ENCODE assay signal across 26 mouse cellular contexts in genomic region chr5:151192266-151192665, GRCm38 (mm10).
"Had no signal": no experiment of that assay in that cellular context is flagged by ENCODE, and none has a peak within 500 bp of the region (broad histone marks: within the 10 kb centered on the region; RNA-seq: fewer than 3 reads in every experiment).

No protein-coding gene starts in this region.

- DNase-seq: gastrocnemius, postnatal 14 days; heart, adult 18-20 months; heart, postnatal 10 days; heart, postnatal 4 days; kidney, adult 2 months; kidney, adult 9 months; kidney, postnatal 10 days; kidney, postnatal 25 days; kidney, postnatal 4 days; liver; liver, embryonic 13.5 days had no signal

- H3K9me3 ChIP-seq: heart, embryonic 10.5 days; heart, embryonic 12.5 days; hindbrain, embryonic 10.5 days; hindbrain, embryonic 12.5 days; intestine, embryonic 15.5 days; kidney, embryonic 15.5 days; limb, embryonic 10.5 days; limb, embryonic 12.5 days; liver, embryonic 13.5 days had no signal

- ATAC-seq: hindbrain, embryonic 16.5 days; inflammation-experienced regulatory T-cells, adult 6 months; intestine, embryonic 15.5 days; intestine, postnatal 0 days had no signal

- H3K4me3 ChIP-seq: heart, embryonic 10.5 days; heart, embryonic 12.5 days; hindbrain, embryonic 10.5 days; hindbrain, embryonic 12.5 days; intestine, embryonic 15.5 days; kidney, embryonic 15.5 days; layer of hippocampus, adult 2 months; left cerebral cortex, adult 2 months; limb, embryonic 10.5 days; limb, embryonic 12.5 days; liver, embryonic 13.5 days had no signal

- H3K36me3 ChIP-seq: heart, embryonic 10.5 days; heart, embryonic 12.5 days; hindbrain, embryonic 10.5 days; hindbrain, embryonic 12.5 days; intestine, embryonic 15.5 days; kidney, embryonic 15.5 days; limb, embryonic 10.5 days; limb, embryonic 12.5 days; liver, embryonic 13.5 days had no signal

- H3K27ac ChIP-seq: heart, embryonic 10.5 days; hindbrain, embryonic 10.5 days; hindbrain, embryonic 12.5 days; hindbrain, embryonic 14.5 days; intestine, embryonic 15.5 days; kidney, embryonic 15.5 days; layer of hippocampus, adult 2 months; left cerebral cortex, adult 2 months; limb, embryonic 10.5 days; limb, embryonic 12.5 days; liver, embryonic 13.5 days had no signal

- H3K4me1 ChIP-seq: heart, embryonic 10.5 days; liver, embryonic 13.5 days had no signal

- H3K4me2 ChIP-seq: heart, embryonic 12.5 days; hindbrain, embryonic 12.5 days; hindbrain, embryonic 14.5 days; intestine, embryonic 15.5 days; kidney, embryonic 15.5 days; limb, embryonic 12.5 days; liver, embryonic 11.5 days; liver, embryonic 13.5 days had no signal

- H3K9ac ChIP-seq: heart, embryonic 12.5 days; hindbrain, embryonic 12.5 days; hindbrain, embryonic 14.5 days; intestine, embryonic 15.5 days; kidney, embryonic 15.5 days; limb, embryonic 12.5 days; liver, embryonic 13.5 days had no signal

- H3K27me3 ChIP-seq: intestine, embryonic 15.5 days; kidney, embryonic 15.5 days; limb, embryonic 12.5 days had no signal
